Mouse (Mus musculus) liver, postnatal 0 days (tissue): ENCODE results near the gene H1f0.

Experiments used
- CTCF ChIP-seq: sonication (generic); IDR thresholded peaks from 2 replicates; pipeline ENCODE4 v1.5.1; 2016; ENCODE audit warnings: antibody characterized with exemption, low read depth
- EP300 ChIP-seq: IDR thresholded peaks from 2 replicates; pipeline ENCODE4 v1.6.1; 2016; ENCODE audit warnings: antibody characterized with exemption, low read depth, mild to moderate bottlenecking

DNA sequence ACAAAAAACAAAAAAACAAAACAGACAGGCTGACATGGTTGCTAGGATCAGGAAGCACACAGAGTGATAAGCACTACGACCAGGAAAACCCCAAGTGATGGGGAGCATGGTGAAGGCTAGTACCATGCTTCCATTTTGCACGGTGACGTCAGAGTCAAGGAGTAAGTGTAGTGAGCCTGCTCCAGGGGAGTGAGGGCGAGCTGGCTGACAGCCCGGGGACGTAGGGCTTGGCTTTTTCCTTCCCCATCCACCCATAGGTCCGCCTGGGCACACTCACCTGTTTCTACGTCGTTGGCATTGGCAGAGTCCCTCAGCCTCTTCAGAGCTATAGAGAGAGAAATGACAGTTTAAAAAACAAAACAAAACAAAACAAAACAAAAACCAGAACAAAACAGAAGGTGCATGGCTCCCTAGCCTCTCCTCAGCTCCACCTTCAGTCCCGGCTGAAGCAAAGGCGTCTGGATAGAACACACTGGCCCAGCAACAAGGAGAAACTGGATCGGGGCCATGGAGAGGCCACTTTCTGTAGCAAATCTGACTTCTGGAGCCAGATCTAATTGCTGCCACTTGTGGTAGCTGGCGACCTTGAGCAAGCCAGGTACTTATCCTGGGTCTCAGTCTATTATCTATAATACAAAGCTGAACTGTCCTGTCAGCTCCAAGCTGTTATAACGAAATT lies 32.8 kb downstream of the H1f0 start:
- TF ChIP-seq CTCF: no peak
- TF ChIP-seq EP300: no peak
